Mouse (Mus musculus) B cell, adult 67 days (primary cell): ENCODE results near the gene Zfp935. TPM values are rescaled to one million over a fixed set of nuclear protein-coding genes. Genes with fewer than 3 reads are reported as not detected.

Experiments used
- total RNA-seq, 2 experiments: library from RNA; stranded (reverse); gene quantifications; 4 replicates each; pipeline ENCODE4 v1.2.4; 2023

Zfp935 gene
- total RNA-seq = 1 to 10 TPM in 1 of 2 experiments, not detected in 1; 4.3 TPM

GRCm38 (mm10) chr13:62558189-62559110, at the start of gene Zfp935:
Gene Zfp935, minus strand, starts transcription at chr13:62558511.

GRCm38 (mm10) chr13:62571099-62571498, 12.8 kb upstream of the Zfp935 start, which contains the start of gene Zfp934:
Gene Zfp934, minus strand, starts transcription at chr13:62571199.

GRCm38 (mm10) chr13:62466424-62467334, 91.6 kb downstream of the Zfp935 start, which contains the start of gene Gm49359:
Gene Gm49359, minus strand, starts transcription at chr13:62466832.

Other genes with a start within 250 kb of the Zfp935 start
- 1 to 10 TPM; 1.4 to 1.9 TPM for gene Gm3604, start 175.3 kb downstream of the Zfp935 start, total RNA-seq
- 10 to 100 TPM; 19.7 to 22.0 TPM for gene Gm49359, start 91.7 kb downstream of the Zfp935 start, total RNA-seq
- gene Zfp934, start 12.7 kb upstream of the Zfp935 start, total RNA-seq = 10 to 100 TPM; 11.3 to 13.9 TPM
- gene 6720489N17Rik, start 65.7 kb upstream of the Zfp935 start, total RNA-seq = 1 to 10 TPM; 4.8 to 5.7 TPM
- 10 to 100 TPM; 16.5 to 21.8 TPM for gene Platr25, start 202.2 kb upstream of the Zfp935 start, total RNA-seq
- gene Gm5141, start 227.3 kb upstream of the Zfp935 start, total RNA-seq = 1 to 10 TPM; 5.7 to 6.1 TPM